Mouse (Mus musculus): ENCODE measurements at regions not wholly inside any gene's neighbourhood (a gene's known extent, or its start where the extent isn't known, plus 50 kb on each side); places are given as distances from the start of the nearest gene placed in this dataset.

DNA sequence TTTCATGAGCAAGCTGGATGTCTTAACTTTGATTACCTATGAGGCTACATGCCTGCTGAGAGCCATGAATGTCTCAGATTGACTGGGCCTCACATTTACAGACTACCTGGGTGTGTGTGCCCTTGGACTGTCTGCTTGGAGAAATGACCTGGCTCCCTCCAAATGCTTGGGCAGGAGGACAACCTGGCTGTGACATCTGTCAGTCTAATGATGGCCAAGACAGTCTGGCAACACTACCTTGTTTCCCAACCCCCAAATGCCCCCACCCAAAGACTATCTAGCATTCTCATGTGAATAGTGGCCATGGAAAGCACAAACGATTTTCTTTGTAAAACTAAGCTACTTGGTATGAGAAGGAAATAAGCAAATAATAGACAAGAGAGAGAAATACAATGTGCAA, 107.2 kb upstream of the Peli2 start:
- DNase-seq (no peak), ATAC-seq (no peak)
- Histone ChIP-seq H3K9me3 (ENCODE audit: low read length) (no peaks in the 10 kb centered on the region), H3K4me3 (ENCODE audit: low read depth, low read length) (no peak overlapping the region), H3K27ac (ENCODE audit: low read depth, low read length) (no peak overlapping the region), H3K9ac (no peak overlapping the region), H3K36me3 (ENCODE audit: insufficient read depth) (no peaks in the 10 kb centered on the region), H3K4me1 (ENCODE audit: insufficient read depth) (no peaks in the 10 kb centered on the region), H3K27me3 (ENCODE audit: insufficient read depth, low read length) (no peaks in the 10 kb centered on the region), H3K4me2 (ENCODE audit: low read depth) (no peak overlapping the region)
- TF ChIP-seq CTCF (IDR thresholded peaks at IDR 0.05; ENCODE audit: low read depth) = no peak
- WGBS = 74% methylated on average over 1 of the region's 1 CpGs

DNA sequence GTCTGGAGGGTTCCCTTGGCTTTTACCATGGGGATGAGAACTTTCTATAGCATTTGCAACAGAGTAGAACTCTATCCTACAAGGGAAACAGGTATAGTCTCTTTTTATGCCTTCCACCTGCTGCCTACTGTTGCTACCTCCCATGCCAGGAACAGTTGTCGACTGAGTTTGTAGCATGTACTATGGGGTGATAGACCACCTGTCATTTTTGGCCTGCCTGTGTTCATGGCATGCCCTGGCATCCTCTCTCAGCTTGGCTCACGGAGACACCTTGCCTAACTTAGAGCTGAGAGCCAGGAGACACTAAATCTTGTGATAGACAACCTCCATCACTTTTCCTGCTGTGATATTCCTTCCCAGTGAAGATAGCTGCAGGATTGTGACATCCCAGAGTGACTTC, 105.8 kb upstream of the Peli2 start:
- TF ChIP-seq CTCF (IDR thresholded peaks at IDR 0.05; ENCODE audit: low read depth) = no peak
- Histone ChIP-seq H3K9ac (no peak overlapping the region), H3K27me3 (ENCODE audit: insufficient read depth, low read length) (no peaks in the 10 kb centered on the region), H3K9me3 (ENCODE audit: low read length) (no peaks in the 10 kb centered on the region), H3K36me3 (ENCODE audit: insufficient read depth) (no peaks in the 10 kb centered on the region), H3K4me2 (ENCODE audit: low read depth) (no peak overlapping the region), H3K4me3 (ENCODE audit: low read depth, low read length) (no peak overlapping the region), H3K27ac (ENCODE audit: low read depth, low read length) (no peak overlapping the region), H3K4me1 (ENCODE audit: insufficient read depth) (no peaks in the 10 kb centered on the region)
- no peak for ATAC-seq
- 66% methylated on average over 2 of the region's 2 CpGs for WGBS
- no peak for DNase-seq

DNA sequence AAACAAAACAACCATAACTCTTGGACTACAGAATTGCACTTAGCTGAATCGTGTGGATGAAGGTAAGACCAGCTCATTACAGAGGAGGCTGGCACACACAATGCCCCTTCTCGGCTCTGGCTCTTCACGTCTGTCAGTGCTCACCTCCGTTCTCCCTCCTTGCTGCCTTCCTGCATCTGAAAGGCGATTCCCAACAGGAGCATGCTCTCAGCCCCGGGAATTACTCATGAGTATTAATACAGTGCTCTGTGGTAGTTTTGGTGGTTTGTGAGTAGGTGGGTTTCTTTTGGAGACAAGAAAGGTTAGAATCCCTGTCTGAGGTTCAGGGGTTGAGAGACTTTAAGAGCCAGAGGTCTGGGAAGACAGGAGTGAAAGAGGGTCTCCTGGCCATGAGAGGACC, 102.7 kb upstream of the Peli2 start:
- H3K9ac ChIP-seq = no peak overlapping the region
- no peak for DNase-seq
- no peak overlapping the region for H3K4me3 ChIP-seq (ENCODE audit: low read depth, low read length)
- H3K36me3 ChIP-seq (ENCODE audit: insufficient read depth) = no peaks in the 10 kb centered on the region
- WGBS = 93% methylated on average over 6 of the region's 6 CpGs
- H3K4me1 ChIP-seq (ENCODE audit: insufficient read depth) = no peaks in the 10 kb centered on the region
- no peaks in the 10 kb centered on the region for H3K27me3 ChIP-seq (ENCODE audit: insufficient read depth, low read length)
- H3K4me2 ChIP-seq (ENCODE audit: low read depth) = no peak overlapping the region
- no peak for TF ChIP-seq CTCF (IDR thresholded peaks at IDR 0.05; ENCODE audit: low read depth)
- H3K27ac ChIP-seq (ENCODE audit: low read depth, low read length) = no peak overlapping the region
- no peaks in the 10 kb centered on the region for H3K9me3 ChIP-seq (ENCODE audit: low read length)
- no peak for ATAC-seq

DNA sequence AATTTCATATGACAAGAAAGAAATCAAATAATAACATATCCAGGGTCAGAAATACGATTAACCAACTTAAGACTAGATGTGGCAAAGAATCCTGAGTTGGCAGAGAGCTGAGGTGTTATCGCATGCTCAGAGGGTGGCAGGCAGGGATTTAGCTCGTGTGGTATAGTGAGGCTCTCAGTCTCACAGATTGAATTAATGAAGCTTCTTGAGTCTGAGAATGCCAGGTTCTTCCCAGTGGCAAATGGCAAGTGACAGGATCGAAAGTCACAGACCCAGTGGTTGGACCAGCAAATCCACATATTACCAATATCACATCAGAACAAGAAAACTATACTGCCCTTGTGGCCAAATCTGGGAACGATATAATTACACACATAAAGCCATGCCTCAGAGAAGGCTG, 101.3 kb upstream of the Peli2 start:
- TF ChIP-seq CTCF (IDR thresholded peaks at IDR 0.05; ENCODE audit: low read depth) = no peak
- Histone ChIP-seq H3K4me3 (ENCODE audit: low read depth, low read length) (no peak overlapping the region), H3K4me2 (ENCODE audit: low read depth) (no peak overlapping the region), H3K27ac (ENCODE audit: low read depth, low read length) (no peak overlapping the region), H3K27me3 (ENCODE audit: insufficient read depth, low read length) (no peaks in the 10 kb centered on the region), H3K4me1 (ENCODE audit: insufficient read depth) (no peaks in the 10 kb centered on the region), H3K36me3 (ENCODE audit: insufficient read depth) (no peaks in the 10 kb centered on the region), H3K9me3 (ENCODE audit: low read length) (no peaks in the 10 kb centered on the region), H3K9ac (no peak overlapping the region)
- no peak for ATAC-seq
- 68% methylated on average over 5 of the region's 5 CpGs for WGBS
- DNase-seq = no peak

DNA sequence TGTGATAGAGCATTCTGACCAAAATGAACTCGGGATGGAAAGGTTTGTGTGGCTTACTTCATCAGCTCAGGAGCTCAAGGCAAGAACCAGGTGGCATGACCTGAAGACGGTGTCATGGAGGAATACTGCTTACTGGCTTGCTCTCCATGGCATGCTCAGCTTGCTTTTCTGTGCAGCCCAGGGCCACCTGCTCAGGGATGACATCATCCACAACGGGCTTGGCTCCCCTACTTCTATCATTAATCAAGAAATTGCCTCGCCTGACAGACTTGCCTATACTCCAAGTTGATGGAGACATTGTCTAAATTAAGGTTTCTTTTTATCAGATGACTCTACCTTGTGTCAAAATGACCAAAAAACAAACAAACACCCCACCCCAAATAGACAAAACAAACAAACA, 98.4 kb upstream of the Peli2 start:
- no peaks in the 10 kb centered on the region for H3K27me3 ChIP-seq (ENCODE audit: insufficient read depth, low read length)
- ATAC-seq (no peak), DNase-seq (no peak)
- H3K27ac ChIP-seq (ENCODE audit: low read depth, low read length) = no peak overlapping the region
- 79% methylated on average over 4 of the region's 4 CpGs for WGBS
- H3K4me1 ChIP-seq (ENCODE audit: insufficient read depth) = no peaks in the 10 kb centered on the region
- no peak overlapping the region for H3K4me2 ChIP-seq (ENCODE audit: low read depth)
- no peak overlapping the region for H3K9ac ChIP-seq
- no peaks in the 10 kb centered on the region for H3K36me3 ChIP-seq (ENCODE audit: insufficient read depth)
- no peak overlapping the region for H3K4me3 ChIP-seq (ENCODE audit: low read depth, low read length)
- TF ChIP-seq CTCF (IDR thresholded peaks at IDR 0.05; ENCODE audit: low read depth) = no peak
- H3K9me3 ChIP-seq (ENCODE audit: low read length) = no peaks in the 10 kb centered on the region

DNA sequence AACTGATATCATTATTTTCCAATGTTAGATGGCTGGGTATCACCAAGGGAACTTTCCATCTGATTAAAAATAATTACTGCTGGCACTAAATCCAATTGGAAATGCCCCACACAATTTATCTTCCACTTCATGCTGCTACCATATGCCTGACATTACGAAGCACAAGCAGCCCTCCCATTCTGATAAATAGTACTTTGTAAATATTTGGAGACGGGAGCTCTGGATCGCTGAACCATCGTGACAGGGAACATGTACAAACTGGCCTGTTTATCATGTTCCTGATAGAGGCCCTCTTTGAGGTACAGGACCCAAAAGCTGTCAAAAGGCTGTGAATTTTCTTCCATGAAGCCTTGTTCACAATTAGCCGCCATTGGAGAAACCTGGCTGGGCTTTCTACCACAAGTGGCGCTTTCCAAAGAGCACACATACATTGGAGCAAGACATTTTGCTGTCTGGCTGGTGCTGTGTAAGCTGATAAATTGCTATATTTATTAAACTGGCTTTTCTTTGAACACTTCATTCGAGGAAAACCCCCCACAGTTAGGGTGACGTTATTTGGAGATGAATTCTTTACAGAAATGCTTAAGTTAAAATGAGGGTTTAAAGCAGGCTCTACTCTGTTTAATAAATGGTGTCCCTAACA, 96.5 kb upstream of the Peli2 start:
- 55% methylated on average over 8 of the region's 8 CpGs for WGBS
- DNase-seq = peak; percentile 49
- H3K27me3 ChIP-seq (ENCODE audit: insufficient read depth, low read length) = no peaks in the 10 kb centered on the region
- H3K27ac ChIP-seq (ENCODE audit: low read depth, low read length) = no peak overlapping the region
- TF ChIP-seq CTCF (IDR thresholded peaks at IDR 0.05; ENCODE audit: low read depth) = no peak
- no peaks in the 10 kb centered on the region for H3K36me3 ChIP-seq (ENCODE audit: insufficient read depth)
- peak; percentile 36; the same call in 1 of the 2 replicates for ATAC-seq
- no peaks in the 10 kb centered on the region for H3K9me3 ChIP-seq (ENCODE audit: low read length)
- H3K4me3 ChIP-seq (ENCODE audit: low read depth, low read length) = no peak overlapping the region
- no peak overlapping the region for H3K4me2 ChIP-seq (ENCODE audit: low read depth)
- H3K4me1 ChIP-seq (ENCODE audit: insufficient read depth) = no peaks in the 10 kb centered on the region
- H3K9ac ChIP-seq = no peak overlapping the region

DNA sequence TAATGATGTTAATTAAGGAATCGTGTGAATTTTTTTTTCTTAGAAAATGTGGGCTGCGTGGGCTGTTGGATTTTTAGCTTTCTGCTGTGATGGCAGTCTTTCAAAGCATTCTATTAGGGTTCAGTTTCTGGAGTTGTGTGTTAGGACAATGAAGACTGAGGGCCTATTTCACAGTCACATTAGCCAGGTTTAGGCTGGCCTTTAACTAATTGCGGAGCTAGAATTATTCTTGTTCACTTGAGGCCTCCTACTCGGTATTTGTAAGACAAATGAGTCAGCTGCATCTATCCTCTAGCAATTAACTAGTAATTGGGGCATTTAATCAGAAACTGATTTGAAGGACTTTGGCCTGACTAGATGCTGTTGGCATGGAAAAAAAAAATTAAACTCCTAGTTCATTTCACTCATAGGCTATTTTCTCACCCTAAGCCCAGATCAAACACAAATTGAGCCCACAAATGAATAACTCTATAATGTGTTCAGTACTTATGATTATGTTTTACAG, 81.3 kb upstream of the Peli2 start:
- no peak for ATAC-seq
- Histone ChIP-seq H3K4me3 (ENCODE audit: low read depth, low read length) (no peak overlapping the region), H3K27me3 (ENCODE audit: insufficient read depth, low read length) (no peaks in the 10 kb centered on the region), H3K27ac (ENCODE audit: low read depth, low read length) (no peak overlapping the region), H3K4me1 (ENCODE audit: insufficient read depth) (no peaks in the 10 kb centered on the region), H3K9me3 (ENCODE audit: low read length) (no peaks in the 10 kb centered on the region), H3K9ac (no peak overlapping the region), H3K36me3 (ENCODE audit: insufficient read depth) (no peaks in the 10 kb centered on the region), H3K4me2 (ENCODE audit: low read depth) (no peak overlapping the region)
- DNase-seq = no peak
- 22% methylated on average over 4 of the region's 4 CpGs for WGBS
- TF ChIP-seq CTCF (IDR thresholded peaks at IDR 0.05; ENCODE audit: low read depth) = no peak
